7 mouse cellular contexts compared by ENCODE assay signal in genomic region chr13:23368583-23369420, GRCm38 (mm10). TPM values are rescaled to one million over a fixed set of nuclear protein-coding genes. Genes with fewer than 3 reads are reported as not detected.
DNase-seq lines count a peak whose midpoint lies in the region; ATAC-seq lines count a peak whose summit lies in the region.

Gene Zfp322a (minus strand): TSS chr13:23369208.

- peak; percentile 97 for DNase-seq in adrenal gland, adult 8-10 months
- peak; percentile 96 for DNase-seq in embryo, embryonic 9.5 days (ENCODE audit: extremely low spot score)
- peak; percentile 81 to 95 for DNase-seq in gastrocnemius, postnatal 4 days (ENCODE audit: low spot score in 2 of 2)
- DNase-seq in left cerebral cortex, postnatal 36 days (ENCODE audit: low spot score in 2 of 2): peak; percentile 97
- DNase-seq in midbrain, embryonic 11.5 days (ENCODE audit: low spot score, missing footprints): peak; percentile 99
- DNase-seq in skeletal muscle tissue, adult 2 months (ENCODE audit: low read depth, low spot score): peak; percentile 94

- ATAC-seq in intestine, embryonic 16.5 days: peak; percentile 100
- peak; percentile 100 for ATAC-seq in midbrain, embryonic 11.5 days (ENCODE audit: low FRiP score)

- H3K4me3 ChIP-seq in intestine, embryonic 16.5 days (ENCODE audit: low read length): peak within 1 kb of the TSS; percentile 81
- H3K4me3 ChIP-seq in midbrain, embryonic 11.5 days (ENCODE audit: low read depth, low read length): peak within 1 kb of the TSS; percentile 65

- H3K4me1 ChIP-seq in intestine, embryonic 16.5 days (ENCODE audit: control insufficient read depth, insufficient read depth, low read length): peaks cover 9% of the 10 kb centered on the region; the same call in 1 of the 2 replicates
- peaks cover 16% of the 10 kb centered on the region for H3K4me1 ChIP-seq in midbrain, embryonic 11.5 days (ENCODE audit: control insufficient read depth, insufficient read depth, low read length)

- H3K36me3 ChIP-seq in intestine, embryonic 16.5 days (ENCODE audit: control insufficient read depth, insufficient read depth, low read length): 0 out of 2 replicates have a peak, but pooled peaks cover 4% of the 10 kb centered on the region
- H3K36me3 ChIP-seq in midbrain, embryonic 11.5 days (ENCODE audit: control insufficient read depth, insufficient read depth, low read length): 0 out of 2 replicates have a peak, but pooled peaks cover 2% of the 10 kb centered on the region

- peak within 1 kb of the TSS; percentile 97 for H3K27ac ChIP-seq in intestine, embryonic 16.5 days (ENCODE audit: low read length)
- peak within 1 kb of the TSS; percentile 80 for H3K27ac ChIP-seq in midbrain, embryonic 11.5 days (ENCODE audit: low read depth, low read length)

- intact Hi-C loops in left cerebral cortex, postnatal 36 days (cut with DNase I): no loop called here

- H3K9ac ChIP-seq in intestine, embryonic 16.5 days (ENCODE audit: low read depth, low read length): peak within 1 kb of the TSS; percentile 92
- peak within 1 kb of the TSS; percentile 84 for H3K9ac ChIP-seq in midbrain, embryonic 11.5 days (ENCODE audit: low read length)

- H3K4me2 ChIP-seq in intestine, embryonic 16.5 days (ENCODE audit: low read depth, low read length): peak within 1 kb of the TSS; percentile 88
- H3K4me2 ChIP-seq in midbrain, embryonic 11.5 days: peak within 1 kb of the TSS; percentile 80

- H3K27me3 ChIP-seq in intestine, embryonic 16.5 days (replicated peaks; ENCODE audit: control insufficient read depth, insufficient read depth, low read length): no peaks in the 10 kb centered on the region
- no peaks in the 10 kb centered on the region for H3K27me3 ChIP-seq in midbrain, embryonic 11.5 days (ENCODE audit: control insufficient read depth, insufficient read depth, low read length)

- under 1% methylated on average over 55 of the region's 55 CpGs for WGBS in intestine, embryonic 16.5 days
- WGBS in midbrain, embryonic 11.5 days: under 1% methylated on average over 55 of the region's 55 CpGs

- no peaks in the 10 kb centered on the region for H3K9me3 ChIP-seq in intestine, embryonic 16.5 days (ENCODE audit: control insufficient read depth, low read length)
- no peaks in the 10 kb centered on the region for H3K9me3 ChIP-seq in midbrain, embryonic 11.5 days (ENCODE audit: control insufficient read depth, low read length)

RNA-seq across cellular contexts. Expression of gene Zfp322a, which starts in this region (rescaled TPM):
- total RNA-seq in adrenal gland, adult 8-10 months (2022): 10 to 100 TPM; 20.0 to 26.5 (median 23.6) TPM
- 10 to 100 TPM; 17.8 to 20.8 TPM for total RNA-seq in gastrocnemius, postnatal 4 days (2021)
- polyA plus RNA-seq in intestine, embryonic 16.5 days (2015; fragmentation: Nextera tagmentation; extraction: Ambion mirVana): 30.1 and 31.7 TPM in 2 replicates
- 10 to 100 TPM; 26.3 to 35.5 TPM for total RNA-seq in left cerebral cortex, postnatal 36 days (2021)
- 69.4 and 77.9 TPM in 2 replicates for polyA plus RNA-seq in midbrain, embryonic 11.5 days (2014; fragmentation: Nextera tagmentation; extraction: Ambion mirVana)

Comparison
In these comparisons a context has a peak if more than half of its experiments do, and no peak if none do; other contexts are left out.
1. Peak in every context shown above with its lines: DNase-seq, ATAC-seq, H3K4me3 ChIP-seq and H3K27ac ChIP-seq.